Mouse (Mus musculus): ENCODE results near the gene Tbc1d1. TPM values are rescaled to one million over a fixed set of nuclear protein-coding genes. Genes with fewer than 3 reads are reported as not detected.

Tbc1d1 gene
- total RNA-seq (2021) = 10 to 100 TPM; 57.2 to 73.9 TPM
- long read RNA-seq, experiment 1, full-length matches to known transcripts = 25 of 38 reads
- long read RNA-seq, experiment 1, partial matches to known transcripts = 7 of 38 reads
- long read RNA-seq, experiment 1, other reads (novel, unspliced or antisense) = 6 of 38 reads
- long read RNA-seq, experiment 2, full-length matches to known transcripts = 51 of 97 reads
- long read RNA-seq, experiment 2, partial matches to known transcripts = 31 of 97 reads
- long read RNA-seq, experiment 2, other reads (novel, unspliced or antisense) = 15 of 97 reads

DNA sequence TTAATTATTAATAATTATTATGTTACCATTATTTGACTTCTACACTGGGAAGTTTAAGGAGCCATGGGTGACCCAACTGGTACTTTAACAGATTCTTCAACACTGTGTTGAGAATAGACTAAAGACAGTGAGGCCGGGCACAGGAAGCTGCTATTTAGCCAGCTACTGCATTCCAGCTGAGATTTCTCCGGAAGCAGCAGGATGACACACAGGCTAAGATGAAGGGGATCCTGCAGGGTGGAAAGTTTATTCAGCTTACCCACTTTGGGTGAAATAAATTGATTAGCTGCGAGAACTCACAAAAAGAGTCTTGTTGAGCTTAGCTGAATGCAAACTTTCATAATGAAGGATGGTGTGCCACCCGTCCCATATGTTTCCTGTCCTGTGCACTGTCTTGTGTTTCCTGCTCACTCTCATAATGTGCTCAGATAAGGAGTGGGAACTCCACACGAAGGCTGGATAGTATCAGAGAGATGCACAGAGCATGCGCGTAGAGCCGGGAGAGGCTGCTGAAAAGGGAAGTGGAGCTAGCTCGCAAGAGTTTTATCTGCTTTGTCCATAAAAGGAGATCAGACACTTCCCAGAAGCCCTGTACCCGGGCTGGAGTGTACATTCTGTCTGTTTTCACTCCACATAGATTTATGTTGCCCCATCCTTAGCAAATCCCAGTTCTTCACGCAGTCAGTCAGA, at the start of gene Tbc1d1:
TSS of gene Tbc1d1 (plus strand) at position 445 of the 690 bp plus-strand sequence.
- peak; percentile 39 for DNase-seq (ENCODE audit: low spot score)

DNA sequence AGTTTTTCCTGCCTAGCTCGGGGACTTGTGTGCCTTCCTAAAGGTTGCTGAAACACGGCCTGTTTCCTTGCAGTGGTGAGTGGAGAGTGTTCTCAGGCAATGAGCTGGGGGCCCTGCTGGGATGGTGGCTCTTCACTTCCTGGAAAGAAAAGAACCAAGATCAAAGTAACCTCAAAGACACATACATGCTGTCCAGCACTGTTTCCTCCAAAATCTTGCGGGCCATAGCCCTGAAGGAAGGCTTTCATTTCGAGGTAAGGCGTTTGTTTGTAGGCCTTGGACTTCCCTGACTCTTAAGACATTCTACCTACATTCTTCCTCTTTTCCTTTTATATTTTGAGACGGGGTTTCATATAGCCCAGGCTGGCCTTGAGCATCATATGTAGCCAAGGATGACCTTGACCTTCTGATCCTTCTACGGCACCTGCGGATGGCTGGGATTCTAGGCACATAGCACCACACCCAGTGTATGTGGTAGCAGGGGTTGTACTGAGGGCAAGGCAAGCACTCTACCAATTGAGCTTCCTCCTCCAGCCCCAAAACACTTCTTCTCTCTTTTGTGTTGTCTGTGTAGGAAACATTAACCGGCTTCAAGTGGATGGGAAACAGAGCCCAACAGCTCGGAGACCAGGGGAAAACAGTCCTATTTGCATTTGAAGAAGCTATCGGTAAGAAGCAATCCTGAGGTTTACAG, 48.4 kb upstream of the Tbc1d1 start:
- DNase-seq (ENCODE audit: low spot score) = no peak

GRCm38 (mm10) chr5:64109217-64109616, 46.9 kb upstream of the Tbc1d1 start:
- DNase-seq (ENCODE audit: low spot score) = no peak

GRCm38 (mm10) chr5:64112360-64112759, 43.7 kb upstream of the Tbc1d1 start:
- DNase-seq (ENCODE audit: low spot score) = peak; percentile 9

GRCm38 (mm10) chr5:64114210-64114609, 41.9 kb upstream of the Tbc1d1 start:
- DNase-seq (ENCODE audit: low spot score) = no peak

- no peak for DNase-seq (ENCODE audit: low spot score)
These were observed 38.9 kb upstream of the Tbc1d1 start for GRCm38 (mm10) chr5:64117191-64117590.

DNA sequence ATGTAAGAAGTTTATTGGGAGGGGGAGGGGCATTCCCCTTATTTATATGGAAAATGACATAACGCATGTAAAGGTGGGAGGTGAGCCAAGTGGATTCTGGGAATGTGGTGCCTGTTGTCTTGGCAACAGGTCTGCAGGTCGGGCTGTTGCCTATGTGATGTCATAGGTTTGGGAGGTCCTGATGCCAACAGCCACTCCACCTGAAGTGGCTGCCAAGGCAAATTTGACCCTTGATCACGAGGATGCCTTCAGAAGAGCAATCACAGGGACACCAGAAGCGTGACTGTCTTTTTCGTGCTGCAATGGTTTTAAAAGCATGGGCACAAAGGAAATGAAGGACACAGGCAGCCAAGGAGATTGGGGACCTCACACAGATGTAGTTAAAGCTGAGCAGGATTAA, 30.3 kb upstream of the Tbc1d1 start:
- no peak for DNase-seq (ENCODE audit: low spot score)

DNA sequence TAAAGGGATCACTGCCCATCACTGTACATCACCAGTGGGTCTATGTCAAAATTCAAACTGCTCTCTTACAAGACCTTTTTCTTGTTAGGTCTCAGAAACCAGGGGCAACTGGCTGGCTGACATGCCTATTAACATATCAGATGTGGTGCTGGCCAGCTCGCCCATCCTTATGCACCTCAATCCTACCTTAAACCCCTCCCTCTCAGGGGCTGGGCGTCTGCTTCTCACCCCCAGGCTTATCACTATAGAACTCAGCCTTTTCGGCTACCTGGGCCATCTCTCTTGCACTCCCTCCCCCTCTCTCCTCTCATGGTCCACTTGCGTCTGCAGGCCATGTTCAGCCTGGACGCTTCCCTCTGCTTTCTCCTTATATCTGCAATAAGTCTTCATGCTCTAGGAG, 24.6 kb upstream of the Tbc1d1 start:
- DNase-seq (ENCODE audit: low spot score) = no peak

- no peak for DNase-seq (ENCODE audit: low spot score)
These were observed 22.2 kb upstream of the Tbc1d1 start for GRCm38 (mm10) chr5:64133901-64134300.

DNA sequence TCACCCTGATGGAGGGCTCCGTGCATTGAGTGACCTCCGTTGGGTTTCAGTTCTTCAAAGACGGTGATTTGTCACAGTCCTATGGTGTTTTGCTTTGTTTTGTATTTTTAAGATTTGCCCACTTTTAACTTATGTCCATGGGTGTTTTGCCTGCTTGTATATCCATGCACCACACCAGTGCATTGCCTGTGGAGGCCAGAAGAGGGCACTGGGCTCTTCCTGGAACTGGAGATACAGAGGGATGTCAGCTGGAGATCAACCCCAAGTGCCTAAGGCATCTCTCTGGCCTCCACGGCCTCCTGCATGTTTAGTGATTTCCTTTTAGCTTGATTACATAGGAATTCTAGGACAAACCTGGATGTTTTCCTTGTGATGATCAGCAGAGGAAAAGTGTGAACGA, 19.8 kb upstream of the Tbc1d1 start:
- peak; percentile 17 for DNase-seq (ENCODE audit: low spot score)

- no peak for DNase-seq (ENCODE audit: low spot score)
These were observed 15.9 kb upstream of the Tbc1d1 start for GRCm38 (mm10) chr5:64140202-64140601.

- no peak for DNase-seq (ENCODE audit: low spot score)
These were observed 11.8 kb upstream of the Tbc1d1 start for GRCm38 (mm10) chr5:64144315-64144714.

GRCm38 (mm10) chr5:64146384-64147005, 9.6 kb upstream of the Tbc1d1 start:
- no peak for DNase-seq (ENCODE audit: low spot score)

GRCm38 (mm10) chr5:64149184-64150127, 6.6 kb upstream of the Tbc1d1 start:
- no peak for DNase-seq (ENCODE audit: low spot score)

GRCm38 (mm10) chr5:64153319-64153718, 2.8 kb upstream of the Tbc1d1 start:
- no peak for DNase-seq (ENCODE audit: low spot score)

- DNase-seq (ENCODE audit: low spot score) = no peak
These were observed 474 bp downstream of the Tbc1d1 start for GRCm38 (mm10) chr5:64156579-64156978.

DNA sequence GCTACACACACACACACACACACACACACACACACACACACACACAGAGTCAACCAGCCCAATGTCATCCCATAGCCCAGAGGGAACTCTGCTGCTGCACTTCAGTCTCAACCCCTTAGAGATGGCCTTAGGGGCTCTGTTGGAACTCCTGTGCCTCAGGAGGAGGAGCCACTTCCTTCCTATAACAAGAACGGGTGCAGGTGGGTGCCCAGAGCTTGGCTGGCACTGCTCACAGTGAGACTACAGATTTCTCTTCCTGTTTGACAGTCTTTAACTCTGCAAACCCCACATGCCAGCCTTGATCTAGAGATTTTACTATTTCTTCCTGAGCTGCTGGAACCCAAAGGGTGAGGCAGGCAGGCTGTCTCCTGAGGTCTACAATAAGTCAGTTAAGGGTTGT, 1.8 kb downstream of the Tbc1d1 start:
- no peak for DNase-seq (ENCODE audit: low spot score)

- DNase-seq (ENCODE audit: low spot score) = no peak
These were observed 2.4 kb downstream of the Tbc1d1 start for GRCm38 (mm10) chr5:64158501-64158900.

DNA sequence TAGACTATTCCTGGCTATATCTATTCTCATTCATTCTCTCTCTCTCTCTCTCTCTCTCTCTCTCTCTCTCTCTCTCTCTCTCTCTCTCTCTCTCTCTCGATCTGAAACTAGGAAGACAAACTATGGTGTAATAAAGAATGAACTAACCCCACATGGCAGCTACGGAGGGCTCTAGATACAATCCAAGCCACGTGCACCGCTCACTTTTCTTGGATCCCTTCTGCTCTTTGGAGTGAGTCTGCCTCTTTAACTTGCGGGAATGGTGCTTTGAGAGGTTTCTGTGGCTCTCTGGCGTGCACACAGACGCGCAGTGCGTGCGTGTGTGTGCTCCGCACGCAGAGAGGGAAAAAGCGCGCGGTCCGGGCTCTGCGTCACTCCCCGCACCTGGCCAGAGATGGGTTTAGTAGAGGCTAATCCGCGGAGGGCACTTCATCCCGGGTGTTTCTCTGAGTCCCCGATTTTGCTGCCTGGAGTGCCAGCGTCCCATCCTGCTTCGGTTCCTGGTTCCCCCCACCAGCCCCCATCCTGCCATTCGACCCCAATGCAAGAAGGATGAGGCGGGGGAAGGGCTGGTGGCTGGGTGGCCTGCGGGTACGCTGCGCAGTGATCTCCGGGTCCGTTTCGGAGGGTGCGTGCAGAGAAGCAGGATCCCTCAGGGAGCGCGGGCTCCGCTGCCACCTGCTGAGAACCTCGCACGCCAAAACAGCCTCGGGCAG, 3.1 kb downstream of the Tbc1d1 start:
- DNase-seq (ENCODE audit: low spot score) = no peak
